Mouse (Mus musculus) lung, postnatal 0 days (tissue): ENCODE measurements around the gene Msn. TPM values are rescaled to one million over a fixed set of nuclear protein-coding genes. Genes with fewer than 3 reads are reported as not detected.
A peak's percentile ranks its signal among the peaks of the same experiment; 100 is the strongest.
"Not testable (repeated sequence)": the region's sequence is repeated elsewhere in the genome, so short reads cannot be mapped to it uniquely, and the experiment has no call there.

ENCODE experiments used
- ATAC-seq: fragments of 200-750 bp; cut with Nextera tagmentation; 2 replicates; pipeline ENCODE4 v1.8.0; 2017; ENCODE audit warnings: moderate library complexity
- DNase-seq: peaks from one replicate; pipeline ENCODE4 v3.0.0-alpha.2; 2016; ENCODE audit warnings: low spot score
- H3K27ac ChIP-seq: fragments of 300-500 bp; sonication (generic); 2 replicates; pipeline ENCODE4 v1.5.1; 2014; ENCODE audit warnings: antibody characterized with exemption, mild to moderate bottlenecking, low read length, mixed read lengths
- H3K27me3 ChIP-seq: fragments of 300-500 bp; sonication (generic); replicated peaks from 2 replicates; pipeline ENCODE4 v1.6.1; 2014; ENCODE audit warnings: low read length, mixed read lengths; ENCODE audit not compliant: insufficient read depth
- H3K36me3 ChIP-seq: fragments of 300-500 bp; sonication (generic); 2 replicates; pipeline ENCODE4 v1.6.1; 2014; ENCODE audit warnings: low read length, mixed read lengths; ENCODE audit not compliant: insufficient read depth
- H3K4me1 ChIP-seq: fragments of 300-500 bp; sonication (generic); 2 replicates; pipeline ENCODE4 v1.6.1; 2014; ENCODE audit warnings: antibody characterized with exemption, low read depth, low read length, mixed read lengths; ENCODE audit not compliant: insufficient read depth
- H3K4me2 ChIP-seq: fragments of 300-500 bp; sonication (generic); replicated peaks from 2 replicates; pipeline ENCODE4 v1.6.1; 2014; ENCODE audit warnings: low read depth, mild to moderate bottlenecking, low read length, moderate library complexity, mixed read lengths
- H3K4me3 ChIP-seq: fragments of 300-500 bp; sonication (generic); 2 replicates; pipeline ENCODE4 v1.5.1; 2014; ENCODE audit warnings: low read depth, low read length
- H3K9ac ChIP-seq: fragments of 300-500 bp; sonication (generic); replicated peaks from 2 replicates; pipeline ENCODE4 v1.6.1; 2014; ENCODE audit warnings: low read depth, mild to moderate bottlenecking
- H3K9me3 ChIP-seq: fragments of 300-500 bp; sonication (generic); 2 replicates; pipeline ENCODE4 v1.6.1; 2016; ENCODE audit warnings: low read length, mixed read lengths
- CTCF ChIP-seq: IDR thresholded peaks from 2 replicates; pipeline ENCODE4 v1.5.1; 2016; ENCODE audit warnings: antibody characterized with exemption, mild to moderate bottlenecking
- EP300 ChIP-seq: IDR thresholded peaks from 2 replicates; pipeline ENCODE4 v1.6.1; 2016; ENCODE audit warnings: antibody characterized with exemption, mild to moderate bottlenecking, control low read depth
- WGBS: fragments of 180-500 bp; shearing (Covaris S2); extraction: QIAGEN DNeasy Blood & Tissue Kit; methylation state at CpG from one replicate; pipeline ENCODE4 v1.1.7; 2014; 5-methylcytosine and 5-hydroxymethylcytosine counted together
- polyA plus RNA-seq: library from polyadenylated mRNA; unstranded; fragments of >200 nt; fragmentation: Nextera tagmentation; extraction: Ambion mirVana; gene quantifications from 2 replicates; pipeline ENCODE4 v1.2.1, GENCODE M21; 2015

Msn gene
- polyA plus RNA-seq, 1 experiment from 2014 or later, result 293 TPM

- H3K4me3 ChIP-seq, result no peak overlapping the region
- H3K27ac ChIP-seq, result no peak overlapping the region
- no peak overlapping the region for H3K9ac ChIP-seq
- ATAC-seq (no peak), DNase-seq (no peak)
- 90% methylated on average over 3 of the region's 3 CpGs for WGBS
- no peaks in the 10 kb centered on the region for H3K4me1 ChIP-seq
- no peaks in the 10 kb centered on the region for H3K27me3 ChIP-seq
- no peak for TF ChIP-seq CTCF
- no peaks in the 10 kb centered on the region for H3K9me3 ChIP-seq
- H3K36me3 ChIP-seq, result no peaks in the 10 kb centered on the region; the same call in 1 of the 2 replicates
- no peak overlapping the region for H3K4me2 ChIP-seq
Observed at GRCm38 (mm10) chrX:96157936-96158335, 62.1 kb downstream of the Msn start.

- Histone ChIP-seq H3K27me3 (no peaks in the 10 kb centered on the region), H3K4me3 (no peak overlapping the region), H3K27ac (no peak overlapping the region), H3K9ac (no peak overlapping the region), H3K9me3 (no peaks in the 10 kb centered on the region), H3K36me3 (peaks cover 7% of the 10 kb centered on the region; the same call in 1 of the 2 replicates), H3K4me1 (no peaks in the 10 kb centered on the region), H3K4me2 (no peak overlapping the region)
- ATAC-seq (no peak; the same call in 1 of the 2 replicates), DNase-seq (peak; percentile 25)
- WGBS, result 76% methylated on average over 2 of the region's 2 CpGs
- TF ChIP-seq CTCF, result peak; percentile 66
- no peak for TF ChIP-seq EP300
Observed at GRCm38 (mm10) chrX:96162571-96162970, 66.7 kb downstream of the Msn start.

- DNase-seq (no peak), ATAC-seq (no peak)
- no peak overlapping the region for H3K9ac ChIP-seq
- no peak overlapping the region for H3K4me2 ChIP-seq
- WGBS, result 84% methylated on average over 2 of the region's 2 CpGs
- no peaks in the 10 kb centered on the region for H3K27me3 ChIP-seq
- H3K27ac ChIP-seq, result no peak overlapping the region
- H3K4me1 ChIP-seq, result no peaks in the 10 kb centered on the region
- H3K9me3 ChIP-seq, result no peaks in the 10 kb centered on the region
- H3K36me3 ChIP-seq, result no peaks in the 10 kb centered on the region
- TF ChIP-seq CTCF (no peak), EP300 (no peak)
- no peak overlapping the region for H3K4me3 ChIP-seq
Observed at GRCm38 (mm10) chrX:96171645-96172388, 76.0 kb downstream of the Msn start.

GRCm38 (mm10) chrX:96178437-96178836 lies 82.6 kb downstream of the Msn start:
- H3K27me3 ChIP-seq, result no peaks in the 10 kb centered on the region
- no peak overlapping the region for H3K27ac ChIP-seq
- DNase-seq (peak; percentile 60), ATAC-seq (no peak)
- 16% methylated on average over 1 of the region's 1 CpGs for WGBS
- no peaks in the 10 kb centered on the region for H3K9me3 ChIP-seq
- H3K4me3 ChIP-seq, result no peak overlapping the region
- no peak overlapping the region for H3K9ac ChIP-seq
- H3K4me2 ChIP-seq, result no peak overlapping the region
- TF ChIP-seq CTCF (peak; percentile 75), EP300 (no peak)
- no peaks in the 10 kb centered on the region for H3K36me3 ChIP-seq
- H3K4me1 ChIP-seq, result no peaks in the 10 kb centered on the region

- no peak overlapping the region for H3K4me3 ChIP-seq
- H3K4me1 ChIP-seq, result no peaks in the 10 kb centered on the region
- no peaks in the 10 kb centered on the region for H3K9me3 ChIP-seq
- no peak overlapping the region for H3K9ac ChIP-seq
- H3K4me2 ChIP-seq, result no peak overlapping the region
- TF ChIP-seq EP300 (no peak), CTCF (peak; percentile 9; the same call in 1 of the 2 replicates)
- H3K36me3 ChIP-seq, result no peaks in the 10 kb centered on the region
- WGBS, result 61% methylated on average over 5 of the region's 5 CpGs
- ATAC-seq (no peak), DNase-seq (no peak)
- H3K27me3 ChIP-seq, result no peaks in the 10 kb centered on the region
- no peak overlapping the region for H3K27ac ChIP-seq
Observed at GRCm38 (mm10) chrX:96184100-96184732, 88.4 kb downstream of the Msn start.

- not testable (repeated sequence) for DNase-seq, H3K27ac ChIP-seq, H3K36me3 ChIP-seq, H3K4me1 ChIP-seq, H3K9me3 ChIP-seq, H3K4me2 ChIP-seq, H3K27me3 ChIP-seq, ATAC-seq, H3K4me3 ChIP-seq, H3K9ac ChIP-seq
- WGBS, result 78% methylated on average over 3 of the region's 3 CpGs
Observed at GRCm38 (mm10) chrX:96205143-96205542, 109.3 kb downstream of the Msn start.
